Mouse (Mus musculus) brain, embryonic 14.5 days (tissue): ENCODE measurements at regions not wholly inside any gene's neighbourhood (a gene's known extent, or its start where the extent isn't known, plus 50 kb on each side); places are given as distances from the start of the nearest gene placed in this dataset.

Source experiments
- CTCF ChIP-seq: fragments of 200-500 bp; IDR thresholded peaks from 2 replicates; pipeline ENCODE4 v1.5.1; 2012; ENCODE audit warnings: inconsistent platforms, mild to moderate bottlenecking, moderate library complexity, borderline replicate concordance; ENCODE audit not compliant: insufficient read depth, insufficient read length; ENCODE audit errors: extremely low read depth
- POLR2A ChIP-seq: fragments of 200-500 bp; IDR thresholded peaks from 2 replicates; pipeline ENCODE4 v1.6.1; 2012; ENCODE audit warnings: mild to moderate bottlenecking, inconsistent platforms, borderline replicate concordance; ENCODE audit not compliant: poor library complexity, insufficient read depth, insufficient read length, severe bottlenecking; ENCODE audit errors: extremely low read depth

DNA sequence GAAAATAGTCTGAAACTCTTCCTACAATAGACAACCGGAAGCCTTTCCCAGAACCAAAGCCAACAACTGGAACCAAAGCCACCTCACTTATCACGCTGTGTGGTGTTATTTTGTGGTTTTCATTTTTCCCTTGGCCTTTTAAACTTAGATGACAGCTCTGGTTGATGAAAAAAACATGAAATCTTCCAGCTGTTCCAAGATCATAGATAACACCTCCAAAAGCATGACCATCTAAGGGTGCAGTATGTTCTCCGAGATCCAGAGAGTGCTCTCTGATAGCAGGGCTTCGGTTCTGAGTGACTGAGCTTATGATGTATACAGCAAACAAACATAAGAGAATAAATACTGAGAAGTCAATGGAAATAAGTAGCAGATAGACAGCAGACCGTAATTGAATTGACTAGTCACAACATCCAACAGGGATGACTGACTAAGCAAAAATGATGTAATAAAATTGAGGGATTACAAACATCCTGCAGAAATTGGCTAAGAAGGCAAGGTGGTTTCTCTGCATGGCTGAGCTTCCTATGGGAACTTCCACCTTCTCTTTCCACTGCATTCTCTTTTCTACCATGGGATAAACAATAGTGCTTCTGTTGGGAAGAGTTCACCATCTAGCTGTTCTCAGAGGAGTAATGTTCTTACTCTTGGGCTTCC lies 74.8 kb upstream of the Akirin2 start:
- no peak for TF ChIP-seq POLR2A
- TF ChIP-seq CTCF = no peak
